Mouse (Mus musculus) midbrain, embryonic 12.5 days (tissue): Measurements from ENCODE around the gene Exosc2. TPM values are rescaled to one million over a fixed set of nuclear protein-coding genes. Genes with fewer than 3 reads are reported as not detected.
"Not testable (repeated sequence)": the region's sequence is repeated elsewhere in the genome, so short reads cannot be mapped to it uniquely, and the experiment has no call there.

Source experiments
- ATAC-seq: fragments of 200-750 bp; cut with Nextera tagmentation; 2 replicates; pipeline ENCODE4 v1.8.0; 2017; ENCODE audit warnings: low read depth, moderate TSS enrichment, moderate library complexity; ENCODE audit not compliant: low FRiP score
- H3K27ac ChIP-seq: fragments of 300-500 bp; sonication (generic); replicated peaks from 2 replicates; pipeline ENCODE4 v1.5.1; 2016; ENCODE audit warnings: mild to moderate bottlenecking
- H3K27me3 ChIP-seq: fragments of 300-500 bp; sonication (generic); 2 replicates; pipeline ENCODE4 v1.6.1; 2016; ENCODE audit warnings: mild to moderate bottlenecking
- H3K36me3 ChIP-seq: fragments of 300-500 bp; sonication (generic); 2 replicates; pipeline ENCODE4 v1.6.1; 2016
- H3K4me1 ChIP-seq: fragments of 300-500 bp; sonication (generic); 2 replicates; pipeline ENCODE4 v1.6.1; 2016
- H3K4me2 ChIP-seq: fragments of 300-500 bp; sonication (generic); replicated peaks from 2 replicates; pipeline ENCODE4 v1.6.1; 2016; ENCODE audit warnings: mild to moderate bottlenecking, moderate library complexity
- H3K4me3 ChIP-seq: fragments of 300-500 bp; sonication (generic); 2 replicates; pipeline ENCODE4 v1.5.1; 2016; ENCODE audit warnings: mild to moderate bottlenecking
- H3K9ac ChIP-seq: fragments of 300-500 bp; sonication (generic); replicated peaks from 2 replicates; pipeline ENCODE4 v1.6.1; 2016; ENCODE audit warnings: mild to moderate bottlenecking, moderate library complexity
- H3K9me3 ChIP-seq: fragments of 300-500 bp; sonication (generic); 2 replicates; pipeline ENCODE4 v1.6.1; 2016; ENCODE audit warnings: mild to moderate bottlenecking
- WGBS: fragments of 180-500 bp; shearing (Covaris S2); methylation state at CpG from one replicate; pipeline ENCODE4 v1.1.7; 2016; 5-methylcytosine and 5-hydroxymethylcytosine counted together
- polyA plus RNA-seq: library from polyadenylated mRNA; unstranded; fragments of >200 nt; fragmentation: Nextera tagmentation; extraction: Ambion mirVana; gene quantifications from 2 replicates; pipeline ENCODE4 v1.2.1, GENCODE M21; 2016

The Exosc2 gene
- polyA plus RNA-seq, 1 experiment from 2014 or later = 63.9 TPM

- not testable (repeated sequence) for ATAC-seq, H3K27ac ChIP-seq, H3K9ac ChIP-seq, H3K9me3 ChIP-seq, H3K4me1 ChIP-seq, H3K4me3 ChIP-seq, H3K27me3 ChIP-seq, H3K4me2 ChIP-seq
- peaks cover 51% of the 10 kb centered on the region for H3K36me3 ChIP-seq
- WGBS = 93% methylated on average over 15 of the region's 15 CpGs
These were observed 10.7 kb downstream of the Exosc2 start for GRCm38 (mm10) chr2:31681051-31681707.

GRCm38 (mm10) chr2:31681731-31682235, 11.3 kb downstream of the Exosc2 start:
- no peaks in the 10 kb centered on the region for H3K27me3 ChIP-seq
- ATAC-seq = no peak
- no peaks in the 10 kb centered on the region for H3K9me3 ChIP-seq
- H3K36me3 ChIP-seq = peaks cover 45% of the 10 kb centered on the region
- 90% methylated on average over 6 of the region's 6 CpGs for WGBS
- H3K27ac ChIP-seq = no peak overlapping the region
- no peaks in the 10 kb centered on the region for H3K4me1 ChIP-seq
- H3K4me2 ChIP-seq = no peak overlapping the region
- H3K4me3 ChIP-seq = no peak overlapping the region
- H3K9ac ChIP-seq = no peak overlapping the region

GRCm38 (mm10) chr2:31683666-31684065, 13.2 kb downstream of the Exosc2 start:
- H3K4me2 ChIP-seq = no peak overlapping the region
- no peak overlapping the region for H3K9ac ChIP-seq
- no peak overlapping the region for H3K4me3 ChIP-seq
- 26% methylated on average over 2 of the region's 2 CpGs for WGBS
- no peak for ATAC-seq
- no peaks in the 10 kb centered on the region for H3K9me3 ChIP-seq
- H3K4me1 ChIP-seq = no peaks in the 10 kb centered on the region
- no peak overlapping the region for H3K27ac ChIP-seq
- peaks cover 26% of the 10 kb centered on the region for H3K36me3 ChIP-seq
- H3K27me3 ChIP-seq = no peaks in the 10 kb centered on the region

GRCm38 (mm10) chr2:31688074-31688925, 17.8 kb downstream of the Exosc2 start, which contains the start of gene Abl1:
Gene Abl1, plus strand, starts transcription at chr2:31688376.
- H3K27ac ChIP-seq = peak within 1 kb of the TSS; percentile 92
- peak within 1 kb of the TSS; percentile 88 for H3K4me2 ChIP-seq
- under 1% methylated on average over 63 of the region's 64 CpGs for WGBS
- ATAC-seq = peak; percentile 100
- H3K9me3 ChIP-seq = no peaks in the 10 kb centered on the region
- no peaks in the 10 kb centered on the region for H3K36me3 ChIP-seq
- H3K4me3 ChIP-seq = peak within 1 kb of the TSS; percentile 93
- H3K9ac ChIP-seq = peak within 1 kb of the TSS; percentile 93
- H3K4me1 ChIP-seq = peaks cover 36% of the 10 kb centered on the region
- H3K27me3 ChIP-seq = no peaks in the 10 kb centered on the region

GRCm38 (mm10) chr2:31689045-31689444, 18.5 kb downstream of the Exosc2 start:
- Histone ChIP-seq H3K27ac (peak overlapping the region; percentile 92; the same call in 1 of the 2 replicates), H3K9me3 (no peaks in the 10 kb centered on the region), H3K9ac (peak overlapping the region; percentile 93), H3K27me3 (no peaks in the 10 kb centered on the region), H3K36me3 (no peaks in the 10 kb centered on the region), H3K4me3 (peak overlapping the region; percentile 93), H3K4me1 (peaks cover 36% of the 10 kb centered on the region), H3K4me2 (peak overlapping the region; percentile 88)
- WGBS = under 1% methylated on average over 12 of the region's 12 CpGs
- ATAC-seq = no peak

GRCm38 (mm10) chr2:31690063-31690462, 19.5 kb downstream of the Exosc2 start:
- peaks cover 6% of the 10 kb centered on the region; the same call in 1 of the 2 replicates for H3K36me3 ChIP-seq
- H3K4me3 ChIP-seq = peak overlapping the region; percentile 93
- H3K27ac ChIP-seq = no peak overlapping the region
- H3K9me3 ChIP-seq = no peaks in the 10 kb centered on the region
- peak overlapping the region; percentile 93; the same call in 1 of the 2 replicates for H3K9ac ChIP-seq
- peaks cover 36% of the 10 kb centered on the region for H3K4me1 ChIP-seq
- H3K27me3 ChIP-seq = no peaks in the 10 kb centered on the region
- 59% methylated on average over 3 of the region's 3 CpGs for WGBS
- ATAC-seq = no peak
- H3K4me2 ChIP-seq = peak overlapping the region; percentile 88

- Histone ChIP-seq H3K4me3 (no peak overlapping the region), H3K36me3 (peaks cover 24% of the 10 kb centered on the region), H3K9ac (no peak overlapping the region)
These were observed 27.7 kb downstream of the Exosc2 start for GRCm38 (mm10) chr2:31698209-31698608.

GRCm38 (mm10) chr2:31700545-31701446, 30.3 kb downstream of the Exosc2 start:
- no peak for ATAC-seq

More at GRCm38 (mm10) chr2:31698209-31698608, 27.7 kb downstream of the Exosc2 start:
- H3K4me1 ChIP-seq = no peaks in the 10 kb centered on the region
- no peaks in the 10 kb centered on the region for H3K27me3 ChIP-seq
- H3K9me3 ChIP-seq = no peaks in the 10 kb centered on the region
- no peak for ATAC-seq
- no peak overlapping the region for H3K27ac ChIP-seq
- no peak overlapping the region for H3K4me2 ChIP-seq

GRCm38 (mm10) chr2:31703226-31703625, 32.7 kb downstream of the Exosc2 start:
- Histone ChIP-seq H3K4me3 (no peak overlapping the region), H3K4me1 (no peaks in the 10 kb centered on the region), H3K4me2 (no peak overlapping the region), H3K27me3 (no peaks in the 10 kb centered on the region), H3K27ac (no peak overlapping the region), H3K36me3 (peaks cover 2% of the 10 kb centered on the region; the same call in 1 of the 2 replicates), H3K9ac (no peak overlapping the region), H3K9me3 (no peaks in the 10 kb centered on the region)
- no peak for ATAC-seq

More at GRCm38 (mm10) chr2:31700545-31701446, 30.3 kb downstream of the Exosc2 start:
- Histone ChIP-seq H3K9me3 (no peaks in the 10 kb centered on the region), H3K36me3 (peaks cover 11% of the 10 kb centered on the region), H3K27me3 (no peaks in the 10 kb centered on the region), H3K4me2 (no peak overlapping the region), H3K4me1 (no peaks in the 10 kb centered on the region), H3K27ac (no peak overlapping the region), H3K9ac (no peak overlapping the region), H3K4me3 (no peak overlapping the region)
- WGBS = 54% methylated on average over 7 of the region's 7 CpGs

GRCm38 (mm10) chr2:31705914-31706313, 35.4 kb downstream of the Exosc2 start:
- Histone ChIP-seq H3K4me3 (no peak overlapping the region), H3K9ac (no peak overlapping the region), H3K27ac (no peak overlapping the region), H3K36me3 (no peaks in the 10 kb centered on the region), H3K27me3 (no peaks in the 10 kb centered on the region), H3K4me1 (no peaks in the 10 kb centered on the region), H3K9me3 (no peaks in the 10 kb centered on the region), H3K4me2 (no peak overlapping the region)
- ATAC-seq = no peak

- H3K4me3 ChIP-seq = no peak overlapping the region
- no peaks in the 10 kb centered on the region for H3K9me3 ChIP-seq
- no peak overlapping the region for H3K27ac ChIP-seq
- 73% methylated on average over 2 of the region's 2 CpGs for WGBS
- H3K27me3 ChIP-seq = no peaks in the 10 kb centered on the region
- no peaks in the 10 kb centered on the region for H3K4me1 ChIP-seq
- no peak for ATAC-seq
- no peaks in the 10 kb centered on the region for H3K36me3 ChIP-seq
- H3K9ac ChIP-seq = no peak overlapping the region
- H3K4me2 ChIP-seq = no peak overlapping the region
These were observed 36.0 kb downstream of the Exosc2 start for GRCm38 (mm10) chr2:31706531-31706930.
